Mouse (Mus musculus) liver, postnatal 0 days (tissue): ENCODE measurements around the gene Sptlc2. TPM values are rescaled to one million over a fixed set of nuclear protein-coding genes. Genes with fewer than 3 reads are reported as not detected.
A peak's percentile ranks its signal among the peaks of the same experiment; 100 is the strongest.

Experiments
- ATAC-seq: fragments of 200-750 bp; cut with Nextera tagmentation; 2 replicates; pipeline ENCODE4 v1.8.0; 2017; ENCODE audit warnings: mild to moderate bottlenecking, moderate library complexity
- DNase-seq: peaks from one replicate; pipeline ENCODE4 v3.0.0-alpha.2; 2016
- H3K27ac ChIP-seq: fragments of 300-500 bp; sonication (generic); 2 replicates; pipeline ENCODE4 v1.5.1; 2014; ENCODE audit warnings: antibody characterized with exemption, moderate library complexity, mild to moderate bottlenecking, low read depth
- H3K27me3 ChIP-seq: fragments of 300-500 bp; sonication (generic); 2 replicates; pipeline ENCODE4 v1.6.1; 2014; ENCODE audit warnings: low read length, control low read depth, mixed read lengths; ENCODE audit not compliant: insufficient read depth
- H3K36me3 ChIP-seq: fragments of 300-500 bp; sonication (generic); replicated peaks from 2 replicates; pipeline ENCODE4 v1.6.1; 2014; ENCODE audit warnings: mild to moderate bottlenecking, control low read depth, low read length, moderate library complexity, mixed read lengths; ENCODE audit not compliant: insufficient read depth
- H3K4me1 ChIP-seq: fragments of 300-500 bp; sonication (generic); 2 replicates; pipeline ENCODE4 v1.6.1; 2014; ENCODE audit warnings: antibody characterized with exemption, mild to moderate bottlenecking, control low read depth; ENCODE audit not compliant: insufficient read depth
- H3K4me2 ChIP-seq: fragments of 300-500 bp; sonication (generic); 2 replicates; pipeline ENCODE4 v1.6.1; 2014; ENCODE audit warnings: low read depth, mild to moderate bottlenecking, low read length, moderate library complexity, mixed read lengths
- H3K4me3 ChIP-seq: fragments of 300-500 bp; sonication (generic); 2 replicates; pipeline ENCODE4 v1.5.1; 2014; ENCODE audit warnings: low read depth, low read length
- H3K9ac ChIP-seq: fragments of 300-500 bp; sonication (generic); replicated peaks from 2 replicates; pipeline ENCODE4 v1.6.1; 2014; ENCODE audit warnings: mild to moderate bottlenecking, moderate library complexity
- H3K9me3 ChIP-seq: fragments of 300-500 bp; sonication (generic); 2 replicates; pipeline ENCODE4 v1.6.1; 2016; ENCODE audit warnings: mild to moderate bottlenecking, control low read depth, low read length, mixed read lengths
- CTCF ChIP-seq: sonication (generic); IDR thresholded peaks from 2 replicates; pipeline ENCODE4 v1.5.1; 2016; ENCODE audit warnings: antibody characterized with exemption, low read depth
- EP300 ChIP-seq: IDR thresholded peaks from 2 replicates; pipeline ENCODE4 v1.6.1; 2016; ENCODE audit warnings: antibody characterized with exemption, low read depth, mild to moderate bottlenecking
- WGBS: fragments of 180-500 bp; shearing (Covaris S2); extraction: QIAGEN DNeasy Blood & Tissue Kit; methylation state at CpG from one replicate; pipeline ENCODE4 v1.1.7; 2014; ENCODE audit not compliant: insufficient replicate concordance; 5-methylcytosine and 5-hydroxymethylcytosine counted together
- polyA plus RNA-seq: library from polyadenylated mRNA; unstranded; fragments of >200 nt; fragmentation: Nextera tagmentation; extraction: Ambion mirVana; gene quantifications from 2 replicates; pipeline ENCODE4 v1.2.1, GENCODE M21; 2015

The Sptlc2 gene
- polyA plus RNA-seq, 1 experiment from 2014 or later, result 39.5 TPM

- Histone ChIP-seq H3K4me2 (peak overlapping the region; percentile 96), H3K4me3 (peak overlapping the region; percentile 71), H3K9ac (peak overlapping the region; percentile 72), H3K4me1 (peaks cover 3% of the 10 kb centered on the region; the same call in 1 of the 2 replicates), H3K36me3 (no peaks in the 10 kb centered on the region), H3K27ac (no peak overlapping the region), H3K9me3 (no peaks in the 10 kb centered on the region), H3K27me3 (peaks cover 26% of the 10 kb centered on the region)
- DNase-seq (no peak), ATAC-seq (no peak; the same call in 1 of the 2 replicates)
- WGBS, result 14% methylated on average over 29 of the region's 29 CpGs
- TF ChIP-seq CTCF (no peak), EP300 (no peak)
These were observed 89.0 kb downstream of the Sptlc2 start for GRCm38 (mm10) chr12:87299037-87299656.

- Histone ChIP-seq H3K27ac (no peak overlapping the region), H3K36me3 (no peaks in the 10 kb centered on the region), H3K9ac (no peak overlapping the region), H3K4me3 (no peak overlapping the region), H3K4me2 (no peak overlapping the region), H3K4me1 (no peaks in the 10 kb centered on the region), H3K27me3 (peaks cover 7% of the 10 kb centered on the region), H3K9me3 (no peaks in the 10 kb centered on the region)
- peak; percentile 23; the same call in 1 of the 2 replicates for ATAC-seq
- DNase-seq, result no peak
- WGBS, result 67% methylated on average over 6 of the region's 6 CpGs
- TF ChIP-seq EP300, result no peak
- no peak for TF ChIP-seq CTCF
These were observed 94.2 kb downstream of the Sptlc2 start for GRCm38 (mm10) chr12:87293934-87294333.

- H3K9me3 ChIP-seq, result no peaks in the 10 kb centered on the region; the same call in 1 of the 2 replicates
- no peak overlapping the region for H3K27ac ChIP-seq
- DNase-seq (no peak), ATAC-seq (no peak)
- 81% methylated on average over 5 of the region's 5 CpGs for WGBS
- H3K4me3 ChIP-seq, result no peak overlapping the region
- H3K27me3 ChIP-seq, result no peaks in the 10 kb centered on the region
- no peak overlapping the region for H3K4me2 ChIP-seq
- no peaks in the 10 kb centered on the region for H3K36me3 ChIP-seq
- TF ChIP-seq EP300, result no peak
- TF ChIP-seq CTCF, result no peak
- no peaks in the 10 kb centered on the region for H3K4me1 ChIP-seq
- H3K9ac ChIP-seq, result no peak overlapping the region
These were observed 99.1 kb downstream of the Sptlc2 start for GRCm38 (mm10) chr12:87289100-87289499.

- H3K4me3 ChIP-seq, result no peak overlapping the region
- TF ChIP-seq CTCF (no peak), EP300 (no peak)
- no peak for DNase-seq
- 63% methylated on average over 5 of the region's 5 CpGs for WGBS
- H3K9ac ChIP-seq, result no peak overlapping the region
- no peaks in the 10 kb centered on the region for H3K27me3 ChIP-seq
- no peaks in the 10 kb centered on the region; the same call in 1 of the 2 replicates for H3K9me3 ChIP-seq
- peak; percentile 54 for ATAC-seq
- no peak overlapping the region for H3K27ac ChIP-seq
- H3K4me1 ChIP-seq, result no peaks in the 10 kb centered on the region
- no peaks in the 10 kb centered on the region for H3K36me3 ChIP-seq
- H3K4me2 ChIP-seq, result no peak overlapping the region
These were observed 103.4 kb downstream of the Sptlc2 start for GRCm38 (mm10) chr12:87284726-87285125.

- WGBS, result 62% methylated on average over 4 of the region's 4 CpGs
- Histone ChIP-seq H3K4me3 (no peak overlapping the region), H3K9me3 (no peaks in the 10 kb centered on the region; the same call in 1 of the 2 replicates), H3K4me1 (no peaks in the 10 kb centered on the region), H3K27me3 (no peaks in the 10 kb centered on the region), H3K36me3 (no peaks in the 10 kb centered on the region), H3K9ac (no peak overlapping the region), H3K4me2 (no peak overlapping the region), H3K27ac (no peak overlapping the region)
- ATAC-seq (no peak), DNase-seq (no peak)
- no peak for TF ChIP-seq EP300
- no peak for TF ChIP-seq CTCF
These were observed 103.9 kb downstream of the Sptlc2 start for GRCm38 (mm10) chr12:87284268-87284667.

- no peak overlapping the region for H3K4me2 ChIP-seq
- no peak overlapping the region for H3K27ac ChIP-seq
- WGBS, result 74% methylated on average over 7 of the region's 7 CpGs
- no peak for DNase-seq
- H3K4me3 ChIP-seq, result no peak overlapping the region
- no peaks in the 10 kb centered on the region for H3K27me3 ChIP-seq
- H3K4me1 ChIP-seq, result no peaks in the 10 kb centered on the region
- no peaks in the 10 kb centered on the region for H3K36me3 ChIP-seq
- no peak for TF ChIP-seq CTCF
- no peak for TF ChIP-seq EP300
- no peak for ATAC-seq
- H3K9ac ChIP-seq, result no peak overlapping the region
- no peaks in the 10 kb centered on the region; the same call in 1 of the 2 replicates for H3K9me3 ChIP-seq
These were observed 104.4 kb downstream of the Sptlc2 start for GRCm38 (mm10) chr12:87283706-87284105.

GRCm38 (mm10) chr12:87282743-87283142, 105.4 kb downstream of the Sptlc2 start:
- Histone ChIP-seq H3K4me2 (no peak overlapping the region), H3K27me3 (no peaks in the 10 kb centered on the region), H3K27ac (no peak overlapping the region), H3K4me1 (no peaks in the 10 kb centered on the region), H3K9me3 (no peaks in the 10 kb centered on the region), H3K9ac (no peak overlapping the region), H3K4me3 (no peak overlapping the region), H3K36me3 (no peaks in the 10 kb centered on the region)
- TF ChIP-seq CTCF (no peak), EP300 (no peak)
- no peak for ATAC-seq
- no peak for DNase-seq
- WGBS, result 90% methylated on average over 4 of the region's 4 CpGs
